8 mouse cellular contexts compared by ENCODE assay signal in genomic region chr6:99027542-99028160, GRCm38 (mm10).
DNase-seq lines count a peak whose midpoint lies in the region; ATAC-seq and TF ChIP-seq lines count a peak whose summit lies in the region.

No protein-coding gene starts in this region.

- peak overlapping the region; percentile 65 for H3K27ac ChIP-seq in ES-E14 (ENCODE audit: insufficient read depth, low read depth, low read length, poor library complexity, severe bottlenecking)
- H3K27ac ChIP-seq in embryonic facial prominence, embryonic 15.5 days (replicated peaks) = peak overlapping the region; percentile 86
- peak overlapping the region; percentile 87 for H3K27ac ChIP-seq in limb, embryonic 13.5 days
- peak overlapping the region; percentile 71 for H3K27ac ChIP-seq in neural tube, embryonic 14.5 days (ENCODE audit: low read depth, low read length)

- no peak; the same call in none of the 2 replicates for ATAC-seq in embryonic facial prominence, embryonic 15.5 days (ENCODE audit: insufficient number of reproducible peaks, low FRiP score, low TSS enrichment, low read depth)
- ATAC-seq in limb, embryonic 13.5 days (ENCODE audit: low FRiP score, low read depth) = no peak; the same call in 1 of the 2 replicates
- ATAC-seq in neural tube, embryonic 14.5 days (ENCODE audit: low read depth) = peak; percentile 42

- H3K9ac ChIP-seq in ES-E14 (ENCODE audit: insufficient read depth, low read depth, low read length, poor library complexity, severe bottlenecking) = peak overlapping the region; percentile 87
- peak overlapping the region; percentile 50 for H3K9ac ChIP-seq in embryonic facial prominence, embryonic 15.5 days
- H3K9ac ChIP-seq in limb, embryonic 13.5 days = peak overlapping the region; percentile 91
- peak overlapping the region; percentile 73 for H3K9ac ChIP-seq in neural tube, embryonic 14.5 days (replicated peaks; ENCODE audit: low read depth, low read length)

- H3K4me1 ChIP-seq in ES-E14 (ENCODE audit: control insufficient read depth in 2 of 2, insufficient read depth in 2 of 2, low read length in 2 of 2, poor library complexity in 1 of 2) = peaks cover 9 to 15% of the 10 kb centered on the region in 2 experiments; a peak in 3 of 4 replicates
- H3K4me1 ChIP-seq in embryonic facial prominence, embryonic 15.5 days = peaks cover 8% of the 10 kb centered on the region
- peaks cover 53% of the 10 kb centered on the region for H3K4me1 ChIP-seq in limb, embryonic 13.5 days
- H3K4me1 ChIP-seq in neural tube, embryonic 14.5 days (ENCODE audit: control insufficient read depth, insufficient read depth, low read length) = peaks cover 11% of the 10 kb centered on the region

- no peaks in the 10 kb centered on the region for H3K36me3 ChIP-seq in ES-E14 (ENCODE audit: control insufficient read depth, insufficient read depth, low read length, poor library complexity, severe bottlenecking)
- no peaks in the 10 kb centered on the region for H3K36me3 ChIP-seq in embryonic facial prominence, embryonic 15.5 days
- H3K36me3 ChIP-seq in limb, embryonic 13.5 days = no peaks in the 10 kb centered on the region
- no peaks in the 10 kb centered on the region for H3K36me3 ChIP-seq in neural tube, embryonic 14.5 days (ENCODE audit: control insufficient read depth, insufficient read depth, low read length)

- in situ Hi-C loops in ES-E14 (cut with MboI; ENCODE audit: low sequenced_read_pairs in 2 of 2, unreplicated experiment in 2 of 2) = no loop called here

- H3K27me3 ChIP-seq in embryonic facial prominence, embryonic 15.5 days = no peaks in the 10 kb centered on the region
- H3K27me3 ChIP-seq in limb, embryonic 13.5 days = peaks cover 23% of the 10 kb centered on the region
- H3K27me3 ChIP-seq in neural tube, embryonic 14.5 days (ENCODE audit: control insufficient read depth, insufficient read depth, low read length) = no peaks in the 10 kb centered on the region; the same call in 1 of the 2 replicates

- 2% methylated on average over 20 of the region's 22 CpGs for WGBS in embryonic facial prominence, embryonic 15.5 days
- 2% methylated on average over 20 of the region's 22 CpGs for whole genome bisulfite sequencing in limb, embryonic 13.5 days
- WGBS in neural tube, embryonic 14.5 days = 0% methylated on average over 22 of the region's 22 CpGs

- peak overlapping the region; percentile 82 to 86 for H3K4me3 ChIP-seq in ES-E14 (ENCODE audit: insufficient read depth in 1 of 2, low read depth in 1 of 2, low read length in 2 of 2, poor library complexity in 1 of 2, severe bottlenecking in 1 of 2)
- H3K4me3 ChIP-seq in embryonic facial prominence, embryonic 15.5 days (replicated peaks) = peak overlapping the region; percentile 66
- H3K4me3 ChIP-seq in limb, embryonic 13.5 days = peak overlapping the region; percentile 72
- peak overlapping the region; percentile 60 for H3K4me3 ChIP-seq in neural tube, embryonic 14.5 days (ENCODE audit: low read depth, low read length)

- H3K4me2 ChIP-seq in embryonic facial prominence, embryonic 15.5 days (replicated peaks) = peak overlapping the region; percentile 89
- peak overlapping the region; percentile 80 for H3K4me2 ChIP-seq in limb, embryonic 13.5 days (replicated peaks)
- H3K4me2 ChIP-seq in neural tube, embryonic 14.5 days (ENCODE audit: low read depth, low read length) = peak overlapping the region; percentile 89

- peak; percentile 38 to 54 for DNase-seq in layer of hippocampus, postnatal 10 days (ENCODE audit: low spot score in 2 of 2)
- no peak for DNase-seq in layer of hippocampus, adult 9-11 months
- no peak for DNase-seq in ES-E14 (ENCODE audit: low read depth, low spot score)
- DNase-seq in cerebellum, adult 11 months = no peak
- no peak for DNase-seq in Muller cell, postnatal 12 days (ENCODE audit: inconsistent ontology term)

- no peaks in the 10 kb centered on the region for H3K9me3 ChIP-seq in ES-E14 (ENCODE audit: control insufficient read depth, insufficient read depth, low read depth, low read length)
- no peaks in the 10 kb centered on the region for H3K9me3 ChIP-seq in embryonic facial prominence, embryonic 15.5 days (replicated peaks)
- no peaks in the 10 kb centered on the region for H3K9me3 ChIP-seq in limb, embryonic 13.5 days
- no peaks in the 10 kb centered on the region for H3K9me3 ChIP-seq in neural tube, embryonic 14.5 days (ENCODE audit: control insufficient read depth, low read length)

TF ChIP-seq in ES-E14, 5 proteins besides CTCF, POLR2A, EP300 and RAD21:
- TF ChIP-seq MAFK (IDR thresholded peaks at IDR 0.05; ENCODE audit: insufficient read depth, low read depth, low read length) = no peak
- TF ChIP-seq ZNF384 (IDR thresholded peaks at IDR 0.05; ENCODE audit: low read depth, low read length) = no peak
- TF ChIP-seq CHD2 (IDR thresholded peaks at IDR 0.05; ENCODE audit: low read depth, low read length) = no peak
- no peak for TF ChIP-seq ZC3H11A (IDR thresholded peaks at IDR 0.05; ENCODE audit: borderline replicate concordance, low read depth, low read length)
- TF ChIP-seq HCFC1 (IDR thresholded peaks at IDR 0.05; ENCODE audit: borderline replicate concordance, insufficient read depth, low read length) = no peak

Comparison
In these comparisons a context has a peak if more than half of its experiments do, and no peak if none do; other contexts are left out.
1. DNase-seq: peak in layer of hippocampus, postnatal 10 days (2 of 2); none in layer of hippocampus, adult 9-11 months (single experiment), ES-E14 (single experiment), cerebellum, adult 11 months (single experiment) and Muller cell, postnatal 12 days (single experiment).
2. Peak in every context shown above with its lines, with median percentiles within 50 percentile points of each other: H3K27ac ChIP-seq, H3K4me3 ChIP-seq, H3K9ac ChIP-seq and H3K4me2 ChIP-seq.